Mouse (Mus musculus) Muller cell, postnatal 12 days (primary cell): ENCODE results near the gene Ralbp1.

Experiments used
- DNase-seq: peaks from one replicate; pipeline ENCODE4 v3.0.0-alpha.2; 2015; ENCODE audit errors: inconsistent ontology term

Gene Ralbp1

DNA sequence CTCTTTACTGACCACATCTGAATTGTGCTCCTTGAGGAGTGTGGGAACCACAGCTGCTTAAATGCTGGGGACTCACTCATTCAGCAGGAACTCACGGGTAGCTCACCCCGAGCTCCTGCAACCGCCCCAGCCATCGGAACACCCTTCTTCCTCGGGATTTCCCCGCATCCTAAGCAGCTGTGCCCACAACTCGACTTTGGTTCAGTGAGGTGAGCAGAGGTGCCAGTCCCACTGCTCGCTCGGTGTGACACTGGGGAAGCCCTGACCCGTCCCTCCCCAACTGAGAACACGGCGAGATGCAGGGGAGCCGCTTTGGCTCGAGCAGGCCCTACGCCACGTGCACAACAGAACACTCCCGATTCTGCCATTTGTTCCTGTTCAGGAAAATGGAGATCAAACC is 35.1 kb downstream of the Ralbp1 start:
- no peak for DNase-seq

GRCm38 (mm10) chr17:65847694-65848449 is 37.7 kb downstream of the Ralbp1 start:
- peak; percentile 31 for DNase-seq

GRCm38 (mm10) chr17:65845423-65845822 is 40.2 kb downstream of the Ralbp1 start:
- DNase-seq, result no peak

- DNase-seq, result peak; percentile 46
Observed at GRCm38 (mm10) chr17:65842669-65843381, 42.8 kb downstream of the Ralbp1 start.

DNA sequence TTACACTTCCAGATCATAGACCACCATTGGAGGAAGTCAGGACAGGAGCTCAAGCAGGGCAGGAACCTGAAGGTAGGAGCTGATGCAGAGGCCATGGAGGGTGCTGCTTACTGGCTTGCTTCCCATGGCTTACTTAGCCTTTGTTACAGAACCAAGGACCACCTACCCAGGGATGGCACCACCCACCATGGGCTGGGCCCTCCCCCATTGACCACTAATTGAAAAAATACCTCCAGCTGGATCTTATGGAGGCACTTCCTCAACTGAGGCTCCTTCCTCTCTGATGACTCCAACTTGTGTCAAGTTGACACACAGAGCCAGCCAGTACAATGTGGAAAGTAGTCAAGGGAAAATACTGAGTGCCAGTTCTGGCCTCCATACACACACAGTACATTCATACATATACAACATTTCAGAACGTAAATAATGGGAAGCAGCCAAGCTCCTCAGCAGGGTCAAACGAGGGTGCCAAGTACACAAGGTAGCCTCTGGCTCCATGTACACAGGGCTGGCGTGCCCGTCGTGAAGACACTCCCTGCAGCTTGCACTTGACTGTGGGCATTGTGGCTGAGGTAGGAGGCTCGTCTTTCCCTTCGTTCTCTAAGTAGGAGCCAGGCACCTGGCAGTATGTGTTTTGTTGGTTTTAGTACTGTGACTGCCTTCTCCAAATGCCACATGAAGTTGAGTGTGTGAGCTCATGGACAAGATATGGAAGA is 45.9 kb downstream of the Ralbp1 start:
- DNase-seq, result no peak

- no peak for DNase-seq
Observed at GRCm38 (mm10) chr17:65836746-65837145, 48.9 kb downstream of the Ralbp1 start.

DNA sequence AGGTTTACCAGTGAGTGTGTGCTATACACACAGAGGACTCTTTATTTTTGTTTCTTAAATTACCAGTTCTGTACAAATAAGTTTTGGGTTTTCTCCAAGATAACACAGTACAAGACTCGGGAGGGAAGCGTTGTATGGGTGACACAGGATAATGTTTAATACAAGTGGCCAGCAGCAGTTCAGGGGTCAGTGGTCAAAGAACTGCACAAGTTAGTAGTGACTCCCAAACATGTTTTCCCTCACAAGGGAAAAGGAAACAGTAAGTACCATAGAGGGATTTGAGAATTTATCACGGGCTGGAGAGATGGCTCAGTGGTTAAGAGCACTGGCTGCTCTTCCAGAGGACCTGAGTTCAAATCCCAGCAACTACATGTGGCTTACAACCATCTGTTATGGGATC is 51.7 kb downstream of the Ralbp1 start:
- no peak for DNase-seq

- DNase-seq, result no peak
Observed at GRCm38 (mm10) chr17:65830216-65830863, 55.3 kb downstream of the Ralbp1 start.

DNA sequence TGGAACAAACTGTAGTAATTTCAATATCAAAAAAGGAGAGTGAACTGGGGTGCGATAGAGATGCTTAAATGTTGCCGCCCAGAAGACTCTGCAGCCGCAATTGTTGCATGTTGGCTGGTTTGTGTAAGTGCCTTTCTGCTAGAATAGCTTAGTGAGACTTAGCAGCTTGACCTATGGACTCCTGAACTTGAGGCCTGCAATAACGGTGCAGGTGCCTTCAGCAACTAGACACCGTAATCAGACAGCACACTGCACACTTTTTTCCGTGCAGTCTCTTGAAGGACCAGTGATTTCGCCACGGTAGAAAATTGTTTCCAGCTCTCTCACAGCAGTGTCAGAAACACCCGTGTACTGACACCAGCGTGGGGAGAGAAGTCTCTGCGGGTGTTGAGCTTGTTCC is 56.6 kb downstream of the Ralbp1 start:
- no peak for DNase-seq

- DNase-seq, result no peak
Observed at GRCm38 (mm10) chr17:65827904-65828303, 57.7 kb downstream of the Ralbp1 start.

GRCm38 (mm10) chr17:65827119-65827840 is 58.3 kb downstream of the Ralbp1 start:
- DNase-seq, result no peak

- DNase-seq, result no peak
Observed at GRCm38 (mm10) chr17:65826257-65826656, 59.3 kb downstream of the Ralbp1 start.

DNA sequence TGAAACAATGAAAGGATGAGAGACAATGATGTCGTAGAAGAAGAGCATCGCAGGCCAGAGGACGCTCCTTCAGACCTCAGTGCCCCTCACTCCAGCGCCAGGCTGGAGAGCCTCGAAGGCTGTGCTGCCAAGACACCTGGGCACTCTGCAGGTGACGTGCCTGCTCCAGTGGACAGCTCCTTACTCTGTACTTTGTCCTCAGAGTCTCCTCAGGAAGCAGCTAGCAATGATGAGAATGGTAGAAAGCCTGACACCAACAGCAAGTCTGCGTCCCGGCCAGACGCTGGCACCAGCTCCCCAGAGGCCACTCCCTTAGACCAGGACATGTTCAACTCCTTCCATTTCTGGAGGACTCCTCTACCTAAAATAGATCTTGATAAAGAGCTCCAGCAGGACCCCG is 61.4 kb downstream of the Ralbp1 start:
- no peak for DNase-seq

DNA sequence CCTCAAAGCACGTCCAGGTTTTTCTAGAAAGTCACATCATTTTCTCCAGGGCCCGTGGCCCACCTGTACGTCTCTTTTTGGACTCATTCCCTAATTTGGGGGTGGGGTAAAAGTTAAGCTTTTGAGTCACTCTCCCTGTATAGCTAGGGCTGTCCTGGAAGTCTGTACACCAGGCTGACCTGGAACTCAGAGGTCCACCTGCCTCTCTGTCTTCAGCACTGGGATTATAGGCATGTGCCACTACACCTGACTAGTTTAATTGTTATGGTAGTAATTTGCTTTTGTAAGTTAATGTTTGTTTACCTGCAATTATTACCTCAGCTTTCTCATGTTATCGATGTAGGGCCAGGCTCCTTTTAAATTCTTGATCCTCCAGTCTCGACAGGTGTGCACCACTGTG is 63.2 kb downstream of the Ralbp1 start:
- no peak for DNase-seq

DNA sequence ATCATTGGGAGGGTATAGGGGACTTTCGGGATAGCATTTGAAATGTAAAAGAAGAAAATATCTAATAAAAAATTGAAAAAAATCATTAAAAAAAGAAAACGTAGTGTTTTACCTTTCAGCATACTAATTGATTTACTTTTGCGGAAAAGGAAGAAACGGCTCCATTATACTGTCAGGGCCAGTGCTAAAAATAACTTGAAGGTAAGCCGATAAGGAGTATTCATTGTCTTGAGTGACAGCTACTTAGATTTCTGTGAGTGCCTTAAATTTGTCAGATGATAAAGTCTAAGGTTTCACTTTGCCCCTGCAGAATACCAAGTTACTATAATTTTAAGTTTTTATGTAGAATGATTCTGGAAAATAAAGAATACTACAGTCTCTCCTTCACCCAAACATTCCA is 65.4 kb downstream of the Ralbp1 start:
- no peak for DNase-seq

DNA sequence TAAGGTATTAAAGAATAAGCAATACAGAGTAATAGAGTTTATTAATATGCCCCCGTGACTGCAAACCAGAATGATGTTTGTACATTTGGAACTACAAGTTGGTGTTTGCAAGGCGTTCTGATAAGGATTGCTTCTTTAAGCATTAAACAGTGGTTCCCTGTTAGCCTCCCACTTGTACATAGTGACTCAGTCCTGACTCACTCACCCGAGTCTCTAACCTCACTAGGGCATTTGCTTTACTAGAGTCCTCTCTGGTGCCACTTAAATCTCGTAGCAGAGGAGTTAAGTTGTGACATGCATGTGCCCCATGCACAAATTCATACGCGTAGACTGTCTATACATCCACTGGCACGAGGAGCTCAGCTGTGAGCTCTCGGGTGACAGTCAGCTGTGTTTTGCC is 71.8 kb downstream of the Ralbp1 start:
- DNase-seq, result no peak

GRCm38 (mm10) chr17:65811032-65811431 is 74.6 kb downstream of the Ralbp1 start:
- DNase-seq, result no peak

GRCm38 (mm10) chr17:65806416-65806815 is 79.2 kb downstream of the Ralbp1 start:
- DNase-seq, result no peak

- no peak for DNase-seq
Observed at GRCm38 (mm10) chr17:65805966-65806365, 79.6 kb downstream of the Ralbp1 start.

DNA sequence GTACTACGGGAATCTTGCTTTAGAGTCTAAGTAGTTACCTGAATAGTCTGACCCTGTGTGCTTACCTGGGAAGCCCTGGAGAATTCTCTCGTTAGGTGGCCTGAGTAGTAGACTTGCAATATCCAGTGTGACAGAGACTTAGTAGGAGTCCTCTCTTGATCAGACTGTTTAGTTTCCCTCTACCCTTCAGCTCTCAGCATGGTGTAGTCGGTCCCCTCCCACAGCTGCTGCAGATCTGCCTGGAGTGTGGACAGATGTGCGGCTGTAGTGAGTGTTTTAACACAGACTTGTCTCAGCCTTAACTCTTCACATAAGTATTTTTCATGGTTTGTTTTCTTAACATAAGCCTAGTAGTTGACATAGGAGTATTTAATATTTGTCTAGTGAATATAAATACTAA is 83.6 kb downstream of the Ralbp1 start:
- DNase-seq, result no peak

- DNase-seq, result no peak
Observed at GRCm38 (mm10) chr17:65800451-65800850, 85.1 kb downstream of the Ralbp1 start.

GRCm38 (mm10) chr17:65799353-65799752 is 86.2 kb downstream of the Ralbp1 start:
- no peak for DNase-seq
